Mouse (Mus musculus): Measurements from ENCODE around the gene Olfr464. TPM values are rescaled to one million over a fixed set of nuclear protein-coding genes. Genes with fewer than 3 reads are reported as not detected.

Olfr464 gene
- polyA plus RNA-seq, 1 experiment from 2014 or later: not detected

- 70% methylated on average over 2 of the region's 2 CpGs for WGBS
Measured at GRCm38 (mm10) chr11:87920301-87920700, 466 bp downstream of the Olfr464 start.

DNA sequence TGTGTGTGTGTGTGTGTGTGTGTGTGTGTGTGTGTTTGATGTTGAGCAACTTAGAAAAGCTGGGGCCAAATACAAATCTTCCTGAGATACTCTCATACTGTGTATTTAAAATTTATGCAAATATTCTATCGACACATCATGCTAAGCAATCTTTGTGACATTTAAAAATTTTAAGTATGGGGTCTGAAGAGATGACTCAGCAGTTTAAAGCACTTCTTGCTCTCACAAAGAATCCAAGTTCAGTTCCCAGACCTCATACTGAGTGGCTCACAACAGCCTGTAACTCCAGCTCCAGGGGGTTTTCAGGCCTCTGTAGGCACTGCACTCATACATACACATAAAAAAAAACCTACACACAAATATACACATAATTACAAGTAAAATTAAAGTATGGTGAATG, 4.8 kb downstream of the Olfr464 start:
- no peak for ATAC-seq (ENCODE audit: insufficient number of reproducible peaks, low FRiP score)
- Histone ChIP-seq H3K4me2 (no peak overlapping the region), H3K4me3 (no peak overlapping the region), H3K9me3 (replicated peaks) (no peaks in the 10 kb centered on the region), H3K9ac (no peak overlapping the region), H3K27ac (ENCODE audit: poor library complexity, severe bottlenecking) (no peak overlapping the region), H3K36me3 (no peaks in the 10 kb centered on the region), H3K4me1 (replicated peaks) (no peaks in the 10 kb centered on the region), H3K27me3 (replicated peaks) (peaks cover 11% of the 10 kb centered on the region; the same call in 1 of the 2 replicates)
- 73% methylated on average over 1 of the region's 1 CpGs for WGBS

More at GRCm38 (mm10) chr11:87920301-87920700, 466 bp downstream of the Olfr464 start:
- no peaks in the 10 kb centered on the region for H3K9me3 ChIP-seq (replicated peaks)
- no peak for ATAC-seq (ENCODE audit: insufficient number of reproducible peaks, low FRiP score)
- no peaks in the 10 kb centered on the region for H3K36me3 ChIP-seq
- H3K27me3 ChIP-seq (replicated peaks): peaks cover 5% of the 10 kb centered on the region; the same call in 1 of the 2 replicates
- H3K4me1 ChIP-seq (replicated peaks): no peaks in the 10 kb centered on the region
- H3K4me3 ChIP-seq: no peak overlapping the region
- no peak overlapping the region for H3K4me2 ChIP-seq
- no peak overlapping the region for H3K9ac ChIP-seq
- no peak overlapping the region for H3K27ac ChIP-seq (ENCODE audit: poor library complexity, severe bottlenecking)

DNA sequence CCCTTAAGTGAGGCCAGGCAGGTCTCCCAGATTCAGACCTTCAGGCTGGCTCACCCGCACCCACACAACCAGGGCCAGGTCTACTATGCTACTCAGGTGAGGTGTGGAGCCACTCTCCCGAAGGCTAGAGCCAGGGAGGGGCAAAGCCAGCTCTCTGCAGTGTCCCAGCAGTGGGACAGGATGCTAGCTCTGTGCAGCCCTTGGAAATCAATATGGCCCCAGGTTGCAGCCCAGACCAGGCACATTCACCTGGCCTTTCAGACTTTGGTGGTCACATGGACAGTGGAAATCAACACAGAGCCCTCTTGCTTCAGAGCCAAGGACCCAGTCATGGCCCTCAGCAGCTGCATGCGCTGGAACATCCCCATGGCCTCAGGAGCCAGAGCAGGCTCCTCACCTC, 16.4 kb downstream of the Olfr464 start:
- H3K4me1 ChIP-seq (replicated peaks): 0 out of 2 replicates have a peak, but pooled peaks cover 4% of the 10 kb centered on the region
- H3K9me3 ChIP-seq (replicated peaks): no peaks in the 10 kb centered on the region; the same call in 1 of the 2 replicates
- no peak overlapping the region for H3K9ac ChIP-seq
- H3K36me3 ChIP-seq: no peaks in the 10 kb centered on the region
- H3K4me3 ChIP-seq: no peak overlapping the region
- 73% methylated on average over 3 of the region's 3 CpGs for WGBS
- H3K27me3 ChIP-seq (replicated peaks): peaks cover 5% of the 10 kb centered on the region
- H3K27ac ChIP-seq (ENCODE audit: poor library complexity, severe bottlenecking): no peak overlapping the region
- no peak overlapping the region for H3K4me2 ChIP-seq
- ATAC-seq (ENCODE audit: insufficient number of reproducible peaks, low FRiP score): no peak

GRCm38 (mm10) chr11:87897287-87897686, 23.5 kb downstream of the Olfr464 start, which contains the start of gene Olfr463:
Gene Olfr463 (minus strand): TSS chr11:87897387.
- Histone ChIP-seq H3K9me3 (replicated peaks) (no peaks in the 10 kb centered on the region; the same call in 1 of the 2 replicates), H3K4me3 (no peak within 1 kb of the TSS)

DNA sequence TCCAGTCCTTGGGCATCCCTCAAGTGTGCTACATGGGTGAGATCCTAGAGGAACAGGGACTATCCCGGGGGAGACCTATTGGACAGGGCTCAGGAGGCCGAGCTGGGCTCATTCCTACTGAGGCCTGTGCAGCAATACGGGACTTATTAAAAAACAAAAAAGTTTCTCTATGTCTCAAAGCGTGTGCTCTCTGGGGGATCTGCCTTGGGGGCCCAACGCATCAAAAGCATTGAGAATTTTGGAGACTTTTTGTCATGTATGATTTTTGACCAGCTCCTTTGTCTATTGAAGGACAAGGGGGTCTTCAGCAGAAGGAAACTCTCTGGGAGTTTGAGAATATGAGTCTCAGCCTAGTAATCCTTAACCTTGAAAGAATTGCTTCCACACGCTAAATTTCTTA, 28.6 kb downstream of the Olfr464 start, which contains the start of gene Olfr462:
Olfr462 (minus strand) TSS at position 101 of the 400 bp plus-strand sequence.
- no peaks in the 10 kb centered on the region for H3K4me1 ChIP-seq (replicated peaks)
- 83% methylated on average over 6 of the region's 6 CpGs for WGBS
- H3K4me3 ChIP-seq: no peak within 1 kb of the TSS
- H3K27me3 ChIP-seq (replicated peaks): peaks cover 10% of the 10 kb centered on the region; the same call in 1 of the 2 replicates
- H3K9ac ChIP-seq: no peak within 1 kb of the TSS
- no peaks in the 10 kb centered on the region for H3K36me3 ChIP-seq
- no peak within 1 kb of the TSS for H3K4me2 ChIP-seq
- H3K27ac ChIP-seq (ENCODE audit: poor library complexity, severe bottlenecking): no peak within 1 kb of the TSS
- no peak for ATAC-seq (ENCODE audit: insufficient number of reproducible peaks, low FRiP score)
- no peaks in the 10 kb centered on the region for H3K9me3 ChIP-seq (replicated peaks)

More at GRCm38 (mm10) chr11:87897287-87897686, 23.5 kb downstream of the Olfr464 start, which contains the start of gene Olfr463:
- Histone ChIP-seq H3K4me1 (replicated peaks) (no peaks in the 10 kb centered on the region), H3K9ac (no peak within 1 kb of the TSS), H3K36me3 (no peaks in the 10 kb centered on the region), H3K27me3 (replicated peaks) (peaks cover 23% of the 10 kb centered on the region), H3K4me2 (no peak within 1 kb of the TSS), H3K27ac (ENCODE audit: poor library complexity, severe bottlenecking) (no peak within 1 kb of the TSS)
- no peak for ATAC-seq (ENCODE audit: insufficient number of reproducible peaks, low FRiP score)

DNA sequence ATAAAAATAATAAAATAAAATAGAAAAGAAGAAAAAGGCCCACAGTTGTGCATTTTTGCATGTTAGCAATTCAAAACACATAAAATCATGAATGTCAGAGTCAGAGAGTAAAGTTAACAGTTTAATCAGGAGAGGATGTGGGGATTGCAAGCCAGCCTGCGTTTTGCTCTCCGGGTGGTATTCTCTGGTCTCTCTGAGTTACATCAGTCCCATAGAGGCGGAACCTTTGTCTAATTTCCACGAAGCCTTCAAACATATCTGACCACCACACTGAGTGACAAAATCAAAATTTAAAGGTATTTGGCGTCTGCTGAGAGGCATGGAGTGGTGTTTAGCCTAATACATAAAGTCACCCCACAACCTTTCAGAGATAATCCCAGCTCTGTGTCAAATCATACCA, 35.9 kb downstream of the Olfr464 start:
- Histone ChIP-seq H3K9me3 (replicated peaks) (no peaks in the 10 kb centered on the region), H3K4me2 (no peak overlapping the region), H3K36me3 (no peaks in the 10 kb centered on the region), H3K27ac (ENCODE audit: poor library complexity, severe bottlenecking) (no peak overlapping the region), H3K27me3 (replicated peaks) (peaks cover 25% of the 10 kb centered on the region), H3K9ac (no peak overlapping the region), H3K4me1 (replicated peaks) (no peaks in the 10 kb centered on the region), H3K4me3 (no peak overlapping the region)
- no peak for ATAC-seq (ENCODE audit: insufficient number of reproducible peaks, low FRiP score)
- WGBS: 68% methylated on average over 5 of the region's 5 CpGs

DNA sequence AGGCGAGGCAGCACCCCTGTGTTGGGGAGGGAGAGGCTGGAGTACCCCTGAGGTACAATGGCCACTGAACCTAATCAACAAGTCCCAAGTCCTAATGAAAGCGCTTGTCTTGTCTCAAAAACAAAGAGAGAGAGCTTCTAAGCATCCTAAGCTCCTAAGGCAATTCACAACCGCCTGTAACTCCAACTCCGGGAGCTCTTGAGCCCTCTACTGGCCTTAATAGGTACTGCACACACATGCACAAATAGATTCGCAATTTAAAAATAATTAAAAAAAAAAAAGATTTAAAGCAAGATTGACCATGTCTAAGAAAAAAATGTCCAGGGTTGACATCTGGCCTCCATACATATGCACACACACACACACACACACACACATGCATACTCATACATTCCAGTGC, 37.3 kb downstream of the Olfr464 start:
- no peak overlapping the region for H3K9ac ChIP-seq
- no peaks in the 10 kb centered on the region for H3K36me3 ChIP-seq
- H3K4me2 ChIP-seq: no peak overlapping the region
- 36% methylated on average over 5 of the region's 5 CpGs for WGBS
- no peaks in the 10 kb centered on the region for H3K4me1 ChIP-seq (replicated peaks)
- no peak for ATAC-seq (ENCODE audit: insufficient number of reproducible peaks, low FRiP score)
- peaks cover 25% of the 10 kb centered on the region for H3K27me3 ChIP-seq (replicated peaks)
- H3K27ac ChIP-seq (ENCODE audit: poor library complexity, severe bottlenecking): no peak overlapping the region
- no peaks in the 10 kb centered on the region for H3K9me3 ChIP-seq (replicated peaks)
- no peak overlapping the region for H3K4me3 ChIP-seq

DNA sequence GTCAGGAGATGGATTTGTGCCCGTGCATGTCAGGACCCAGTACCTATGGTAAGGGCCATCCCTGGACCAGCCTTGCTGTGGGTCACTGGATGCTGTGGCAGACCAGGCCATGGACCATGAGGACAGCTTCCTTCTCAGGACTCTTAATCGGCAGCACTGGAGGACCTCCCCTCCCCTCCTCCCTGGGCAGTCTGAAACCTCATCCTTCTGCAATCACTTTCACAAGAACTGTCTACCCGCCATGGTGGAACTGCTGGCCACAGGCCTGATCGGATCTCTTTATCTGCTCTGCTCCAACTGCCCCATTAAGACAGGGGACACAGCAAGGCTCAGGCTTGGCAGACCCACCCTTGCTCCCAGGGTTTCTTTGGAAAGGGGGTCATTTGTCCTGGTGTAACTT, 39.1 kb downstream of the Olfr464 start:
- Histone ChIP-seq H3K36me3 (no peaks in the 10 kb centered on the region), H3K27me3 (replicated peaks) (peaks cover 28% of the 10 kb centered on the region), H3K4me2 (no peak overlapping the region), H3K9me3 (replicated peaks) (no peaks in the 10 kb centered on the region), H3K27ac (ENCODE audit: poor library complexity, severe bottlenecking) (no peak overlapping the region), H3K4me3 (no peak overlapping the region), H3K4me1 (replicated peaks) (no peaks in the 10 kb centered on the region), H3K9ac (no peak overlapping the region)
- 58% methylated on average over 4 of the region's 4 CpGs for WGBS
- no peak for ATAC-seq (ENCODE audit: insufficient number of reproducible peaks, low FRiP score)

DNA sequence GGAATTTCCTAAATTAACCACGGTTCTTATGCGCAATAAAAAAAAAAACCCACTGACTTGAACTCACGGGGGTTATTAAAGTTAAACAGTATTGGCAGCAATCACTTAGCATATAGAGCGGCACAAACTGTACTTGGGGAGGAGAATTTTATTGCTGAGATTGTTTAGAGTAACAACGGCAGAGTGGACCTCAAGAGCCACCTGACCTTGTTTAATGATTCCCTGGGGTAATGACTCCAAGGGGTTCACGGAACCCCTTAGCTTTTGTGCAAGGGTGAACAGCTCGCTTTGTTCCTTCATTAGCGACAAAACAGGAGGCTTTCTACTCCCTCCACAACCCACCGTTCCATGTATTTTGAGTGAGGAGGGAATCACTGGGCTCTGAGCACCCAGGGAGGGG, 40.9 kb downstream of the Olfr464 start:
- no peaks in the 10 kb centered on the region for H3K4me1 ChIP-seq (replicated peaks)
- ATAC-seq (ENCODE audit: insufficient number of reproducible peaks, low FRiP score): no peak
- H3K9me3 ChIP-seq (replicated peaks): no peaks in the 10 kb centered on the region
- WGBS: 82% methylated on average over 9 of the region's 9 CpGs
- H3K4me2 ChIP-seq: no peak overlapping the region
- H3K4me3 ChIP-seq: no peak overlapping the region
- no peaks in the 10 kb centered on the region for H3K36me3 ChIP-seq
- H3K27me3 ChIP-seq (replicated peaks): peaks cover 21% of the 10 kb centered on the region
- H3K27ac ChIP-seq (ENCODE audit: poor library complexity, severe bottlenecking): no peak overlapping the region
- H3K9ac ChIP-seq: no peak overlapping the region

GRCm38 (mm10) chr11:87875436-87875835, 45.3 kb downstream of the Olfr464 start, which contains the start of gene Epx:
Gene Epx (minus strand): TSS chr11:87875536.
- Histone ChIP-seq H3K4me1 (replicated peaks) (no peaks in the 10 kb centered on the region), H3K4me3 (no peak within 1 kb of the TSS), H3K4me2 (no peak within 1 kb of the TSS), H3K36me3 (no peaks in the 10 kb centered on the region), H3K27ac (ENCODE audit: poor library complexity, severe bottlenecking) (no peak within 1 kb of the TSS), H3K9me3 (replicated peaks) (no peaks in the 10 kb centered on the region), H3K9ac (no peak within 1 kb of the TSS), H3K27me3 (replicated peaks) (peaks cover 35% of the 10 kb centered on the region)
- ATAC-seq (ENCODE audit: insufficient number of reproducible peaks, low FRiP score): no peak
- 76% methylated on average over 6 of the region's 6 CpGs for WGBS

DNA sequence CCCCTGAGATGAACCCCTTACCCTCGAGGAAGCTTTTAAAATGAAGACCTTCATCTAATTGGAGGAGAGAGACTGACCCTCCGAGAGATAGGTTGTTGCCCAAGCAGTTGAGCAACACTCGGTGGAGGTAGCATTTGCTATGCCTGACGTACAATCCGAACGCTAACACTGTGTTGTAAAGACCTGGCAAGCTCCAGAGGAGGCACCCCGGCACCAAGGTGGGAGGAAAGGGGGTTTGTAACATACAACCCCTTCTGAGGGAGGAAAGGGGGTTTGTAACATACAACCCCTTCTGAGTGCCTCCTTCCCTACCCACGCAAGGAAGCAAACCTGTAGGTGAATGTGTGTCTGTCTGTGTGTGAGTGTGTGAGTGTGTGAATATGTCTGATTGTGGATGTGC, 49.0 kb downstream of the Olfr464 start:
- Histone ChIP-seq H3K36me3 (no peaks in the 10 kb centered on the region), H3K4me2 (no peak overlapping the region), H3K9ac (no peak overlapping the region), H3K9me3 (replicated peaks) (no peaks in the 10 kb centered on the region), H3K4me1 (replicated peaks) (no peaks in the 10 kb centered on the region), H3K4me3 (no peak overlapping the region), H3K27me3 (replicated peaks) (peaks cover 35% of the 10 kb centered on the region), H3K27ac (ENCODE audit: poor library complexity, severe bottlenecking) (no peak overlapping the region)
- 45% methylated on average over 8 of the region's 8 CpGs for WGBS
- ATAC-seq (ENCODE audit: insufficient number of reproducible peaks, low FRiP score): no peak

- no peak for ATAC-seq (ENCODE audit: insufficient number of reproducible peaks, low FRiP score)
- Histone ChIP-seq H3K4me1 (replicated peaks) (no peaks in the 10 kb centered on the region), H3K9ac (no peak overlapping the region), H3K9me3 (replicated peaks) (no peaks in the 10 kb centered on the region), H3K4me3 (no peak overlapping the region), H3K4me2 (no peak overlapping the region), H3K27me3 (replicated peaks) (peaks cover 34% of the 10 kb centered on the region), H3K27ac (ENCODE audit: poor library complexity, severe bottlenecking) (no peak overlapping the region), H3K36me3 (no peaks in the 10 kb centered on the region)
- 75% methylated on average over 2 of the region's 2 CpGs for WGBS
Measured at GRCm38 (mm10) chr11:87870096-87870495, 50.7 kb downstream of the Olfr464 start.

Measured in heart, embryonic 12.5 days (tissue).